Mouse (Mus musculus): ENCODE data around the gene Atxn1.

Gene Atxn1

DNA sequence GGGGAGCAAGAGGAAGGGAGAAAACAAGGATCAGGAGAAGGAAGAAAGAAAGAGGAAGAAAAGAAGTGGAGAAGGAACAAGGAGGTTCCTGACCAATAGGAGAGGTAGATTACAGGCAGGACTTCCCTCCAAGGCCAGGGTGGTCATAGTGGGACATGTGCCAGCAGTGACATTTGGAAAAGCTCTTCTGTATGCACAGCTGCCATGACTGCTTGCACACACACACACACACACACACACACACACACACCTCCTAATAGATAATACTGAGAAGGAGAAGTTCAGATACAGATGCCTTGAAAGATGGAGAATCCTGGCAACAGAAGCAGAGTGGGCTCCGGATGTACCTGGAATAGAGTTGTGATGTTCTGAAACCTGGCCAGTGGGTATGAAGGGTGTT, 189.3 kb downstream of the Atxn1 start:
- DNase-seq (ENCODE audit: low read depth): no peak

- no peak for DNase-seq (ENCODE audit: low read depth)
Observed at GRCm38 (mm10) chr13:45773381-45774168, 191.2 kb downstream of the Atxn1 start.

DNA sequence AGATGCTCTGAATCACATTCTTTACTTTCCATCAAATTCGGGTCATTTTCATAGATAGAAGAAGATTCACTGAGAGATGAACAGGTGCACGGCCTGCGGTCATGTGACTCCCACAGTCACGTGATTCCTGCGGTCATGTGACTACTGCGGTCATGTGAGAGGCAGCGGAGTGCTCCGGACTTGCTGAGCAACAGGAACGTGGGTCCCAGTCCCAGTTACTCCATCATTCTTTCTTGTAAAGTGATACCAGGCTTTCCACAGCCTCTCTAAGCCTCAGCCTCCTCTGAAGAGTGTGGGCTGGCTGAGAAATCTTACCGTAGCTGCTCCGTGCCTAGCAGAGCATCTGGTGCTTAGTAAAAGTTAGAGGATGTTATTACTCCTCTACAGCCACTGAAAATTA, 195.1 kb downstream of the Atxn1 start:
- no peak for DNase-seq (ENCODE audit: low read depth)

- no peak for DNase-seq (ENCODE audit: low read depth)
Observed at GRCm38 (mm10) chr13:45768250-45768649, 196.6 kb downstream of the Atxn1 start.

DNA sequence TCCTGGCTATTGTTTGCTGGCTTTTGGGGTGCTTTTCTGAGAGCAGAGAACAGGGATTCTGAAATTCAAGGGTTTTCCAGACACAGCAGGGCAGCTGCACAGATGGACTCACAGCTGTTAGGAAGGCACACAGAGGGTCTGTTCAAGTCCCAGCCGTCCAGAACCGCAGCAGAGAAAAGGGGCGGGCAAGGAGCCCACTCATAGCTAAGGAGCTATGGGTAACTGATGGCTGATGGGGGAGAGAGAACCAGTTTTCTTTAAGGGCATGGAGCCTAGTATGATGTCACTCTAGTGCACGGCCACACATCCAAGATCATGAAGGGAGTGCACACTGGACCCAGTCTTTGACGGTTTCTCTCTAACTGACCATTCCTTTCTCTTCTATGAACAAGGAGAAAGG, 200.5 kb downstream of the Atxn1 start:
- DNase-seq (ENCODE audit: low read depth): no peak

GRCm38 (mm10) chr13:45762278-45762677, 202.5 kb downstream of the Atxn1 start:
- DNase-seq (ENCODE audit: low read depth): no peak

- no peak for DNase-seq (ENCODE audit: low read depth)
Observed at GRCm38 (mm10) chr13:45754483-45754882, 210.3 kb downstream of the Atxn1 start.

DNA sequence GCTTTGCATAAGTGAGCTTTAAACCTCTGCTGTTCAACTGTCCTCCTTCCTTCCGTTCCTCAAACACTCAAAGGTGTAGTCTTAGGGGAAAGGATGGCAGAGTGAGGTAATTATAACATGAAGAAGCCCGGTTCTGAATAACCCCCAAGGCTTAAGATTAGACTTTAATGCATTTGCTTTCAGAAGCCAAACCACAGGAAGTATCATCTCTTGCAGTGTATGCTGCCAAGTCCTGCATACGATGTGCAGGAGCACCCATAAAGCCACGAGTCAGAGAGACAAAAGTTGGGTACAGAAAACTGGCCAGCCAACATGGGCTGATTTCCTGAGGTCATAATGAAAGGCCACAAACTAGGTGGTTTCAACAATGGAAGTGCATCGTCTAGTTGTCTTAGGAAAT, 212.3 kb downstream of the Atxn1 start:
- DNase-seq (ENCODE audit: low read depth): no peak

GRCm38 (mm10) chr13:45751231-45751630, 213.6 kb downstream of the Atxn1 start:
- no peak for DNase-seq (ENCODE audit: low read depth)

DNA sequence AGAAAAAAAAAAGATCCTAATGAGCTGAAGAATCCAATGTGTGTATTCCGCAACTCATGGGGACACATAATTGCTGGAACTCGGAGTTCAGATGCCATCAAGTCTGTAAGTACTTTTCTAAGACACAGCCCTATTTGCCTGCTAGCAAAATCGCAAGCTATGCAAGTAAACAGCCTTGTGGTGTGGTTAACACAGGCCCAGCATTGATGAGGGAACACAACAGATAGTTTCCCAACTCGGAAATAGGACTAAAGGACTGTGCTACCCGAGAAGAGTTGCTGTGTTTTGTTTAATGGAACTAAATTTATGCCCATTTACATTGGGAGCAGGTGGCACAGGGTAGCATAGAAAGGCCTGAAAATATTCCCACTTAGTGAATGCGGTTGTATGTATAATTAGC, 214.2 kb downstream of the Atxn1 start:
- DNase-seq (ENCODE audit: low read depth): no peak

DNA sequence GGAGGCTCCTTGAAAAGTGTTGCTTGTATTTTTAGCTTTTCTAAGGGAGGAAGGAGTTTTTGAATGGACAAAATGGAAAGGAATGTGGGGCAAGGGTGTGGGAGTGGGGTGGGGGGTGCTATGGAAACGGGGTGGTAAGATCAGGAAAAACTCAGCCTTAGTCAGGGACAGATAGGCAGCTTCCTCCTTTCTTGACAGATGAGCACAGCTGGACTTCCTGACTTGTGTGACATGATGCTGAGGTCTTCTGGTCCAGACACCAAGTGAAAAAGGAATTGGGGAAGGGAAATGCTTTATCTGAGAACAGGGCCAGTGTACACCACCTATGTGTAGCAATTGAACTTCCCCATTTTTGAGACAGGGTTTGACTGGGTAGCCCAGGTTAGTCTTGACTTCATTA, 214.9 kb downstream of the Atxn1 start:
- DNase-seq (ENCODE audit: low read depth): no peak

- no peak for DNase-seq (ENCODE audit: low read depth)
Observed at GRCm38 (mm10) chr13:45749222-45749621, 215.6 kb downstream of the Atxn1 start.

DNA sequence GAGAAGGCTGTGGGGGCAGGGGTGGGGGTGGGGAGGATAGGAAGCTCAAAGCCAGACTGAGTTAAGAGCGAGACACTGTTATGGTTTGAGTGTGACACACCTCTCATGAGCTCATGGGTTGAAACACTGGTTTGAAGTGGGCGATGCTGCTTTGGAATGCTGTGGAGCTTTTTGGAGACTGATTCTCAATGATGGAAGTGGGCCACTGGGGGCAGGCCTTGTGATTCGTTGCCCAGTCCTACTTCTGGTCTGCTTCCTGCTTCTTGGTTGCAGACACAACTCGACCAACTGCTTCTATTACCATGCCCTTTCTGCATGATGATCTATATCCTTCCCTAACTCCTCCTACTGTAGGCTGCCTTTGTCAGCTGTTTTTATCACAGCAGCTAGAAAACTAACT, 216.1 kb downstream of the Atxn1 start:
- no peak for DNase-seq (ENCODE audit: low read depth)

DNA sequence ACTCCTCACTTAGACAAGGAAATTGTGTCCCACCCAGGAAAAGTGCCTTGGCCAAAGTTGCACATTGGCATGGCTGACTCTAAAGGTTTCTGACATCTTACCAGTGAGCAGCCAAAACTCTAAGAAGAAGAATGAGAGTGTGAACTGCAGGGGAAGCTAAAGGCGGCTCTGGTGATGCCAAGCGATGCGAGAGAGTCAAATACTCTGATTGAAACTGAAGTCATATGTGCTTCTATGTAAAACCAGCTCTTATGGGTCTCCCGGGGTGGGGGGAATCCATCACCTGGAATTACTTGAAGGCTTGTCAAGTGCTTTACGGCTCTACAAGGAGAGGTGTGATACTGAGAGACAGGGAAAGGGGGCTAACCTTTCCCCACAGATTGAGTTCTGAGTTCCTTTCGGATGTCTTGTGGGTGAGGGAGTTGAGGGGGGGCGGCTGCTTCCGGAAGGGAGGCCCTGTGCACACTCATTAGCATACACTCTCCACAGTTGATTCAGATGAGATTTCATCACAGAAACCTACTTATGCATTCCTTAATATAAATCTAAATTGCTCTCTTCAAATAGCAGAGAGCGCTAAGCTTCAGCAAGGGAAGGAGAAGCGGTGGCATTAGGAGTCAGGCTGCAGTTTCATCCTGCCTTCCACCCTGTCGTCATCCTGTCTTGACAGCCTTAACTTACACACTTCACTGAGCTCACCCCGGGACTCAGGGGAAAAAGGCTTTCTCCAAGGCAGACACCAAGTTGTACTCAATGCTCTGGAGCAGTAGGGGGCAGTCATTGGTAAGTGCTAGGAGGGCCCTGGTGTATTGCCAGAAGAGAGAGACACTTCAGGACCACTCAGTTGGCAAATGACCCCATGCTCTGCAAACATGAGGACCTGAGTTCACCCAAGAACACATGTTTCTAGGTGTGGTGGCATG, 218.7 kb downstream of the Atxn1 start:
- DNase-seq (ENCODE audit: low read depth): no peak

DNA sequence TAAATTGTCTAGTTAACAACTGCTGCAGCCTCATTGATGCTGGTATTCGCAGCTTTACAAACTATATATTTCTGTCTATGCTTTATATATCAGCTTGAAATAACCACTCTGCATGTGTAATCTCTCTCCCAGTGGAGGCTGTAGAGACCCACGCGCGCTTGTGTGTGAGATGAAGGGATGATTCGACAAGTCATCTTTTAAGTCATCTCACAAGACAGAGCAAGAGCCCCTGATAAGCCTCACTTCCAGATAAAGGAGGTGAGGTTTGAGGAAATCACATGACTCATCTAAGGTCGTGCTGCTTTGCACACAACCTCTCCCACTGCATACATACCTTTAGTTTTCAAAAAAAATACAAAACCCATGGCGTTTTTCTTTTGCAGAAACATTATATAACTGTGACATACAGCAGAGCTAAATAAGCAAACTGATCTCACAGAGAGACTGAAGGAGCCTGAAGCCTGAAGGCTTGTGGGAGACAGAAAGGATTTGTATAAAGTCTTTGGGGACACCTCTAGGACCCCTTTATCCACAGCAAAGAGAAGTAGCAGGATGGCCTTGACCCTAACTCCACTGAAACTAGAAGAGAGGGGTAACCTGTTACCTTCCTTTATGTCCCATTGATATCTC, 219.9 kb downstream of the Atxn1 start:
- DNase-seq (ENCODE audit: low read depth): no peak

DNA sequence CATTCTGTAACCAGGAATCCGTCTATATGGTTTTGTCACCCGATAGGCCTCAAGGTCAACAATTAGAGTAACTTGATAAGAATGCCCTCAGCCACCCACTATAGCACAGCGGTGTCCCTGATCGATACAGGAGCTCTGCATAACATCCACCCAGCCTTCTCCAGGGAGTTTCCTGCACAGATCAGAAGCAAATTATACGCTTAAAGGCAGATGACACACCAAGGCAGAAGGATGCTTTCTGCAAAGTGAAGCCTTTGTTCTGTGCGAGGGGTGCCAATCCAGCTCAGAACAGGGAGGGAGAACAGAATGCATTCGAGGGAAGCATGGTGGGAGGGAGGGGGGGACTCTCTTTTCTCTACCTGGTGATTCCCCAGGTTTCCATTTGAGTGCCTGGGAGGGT, 221.0 kb downstream of the Atxn1 start:
- no peak for DNase-seq (ENCODE audit: low read depth)

- DNase-seq (ENCODE audit: low read depth): no peak
Observed at GRCm38 (mm10) chr13:45740369-45740768, 224.4 kb downstream of the Atxn1 start.

DNA sequence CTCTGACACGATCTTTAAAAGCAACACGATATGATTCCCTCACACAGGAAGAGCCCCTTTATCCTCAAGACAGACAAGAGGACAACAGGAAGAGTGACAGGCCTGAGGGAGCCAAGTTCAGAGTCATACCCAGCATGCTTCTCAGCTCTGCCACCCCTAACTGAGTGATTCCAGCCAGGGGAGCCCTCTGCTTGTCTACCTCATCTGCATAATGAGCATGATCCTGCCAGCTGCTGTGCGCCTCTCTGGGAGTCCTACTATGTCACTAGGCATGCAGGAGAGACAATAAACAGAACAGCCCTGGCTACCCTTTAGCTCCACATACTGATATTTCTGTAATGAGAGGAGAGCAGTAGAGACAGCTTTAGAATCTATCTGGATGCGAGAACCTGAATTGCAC, 228.6 kb downstream of the Atxn1 start:
- DNase-seq (ENCODE audit: low read depth): no peak

GRCm38 (mm10) chr13:45735802-45736201, 229.0 kb downstream of the Atxn1 start:
- no peak for DNase-seq (ENCODE audit: low read depth)

GRCm38 (mm10) chr13:45734531-45734930, 230.3 kb downstream of the Atxn1 start:
- no peak for DNase-seq (ENCODE audit: low read depth)

- no peak for DNase-seq (ENCODE audit: low read depth)
Observed at GRCm38 (mm10) chr13:45732590-45732989, 232.2 kb downstream of the Atxn1 start.

DNA sequence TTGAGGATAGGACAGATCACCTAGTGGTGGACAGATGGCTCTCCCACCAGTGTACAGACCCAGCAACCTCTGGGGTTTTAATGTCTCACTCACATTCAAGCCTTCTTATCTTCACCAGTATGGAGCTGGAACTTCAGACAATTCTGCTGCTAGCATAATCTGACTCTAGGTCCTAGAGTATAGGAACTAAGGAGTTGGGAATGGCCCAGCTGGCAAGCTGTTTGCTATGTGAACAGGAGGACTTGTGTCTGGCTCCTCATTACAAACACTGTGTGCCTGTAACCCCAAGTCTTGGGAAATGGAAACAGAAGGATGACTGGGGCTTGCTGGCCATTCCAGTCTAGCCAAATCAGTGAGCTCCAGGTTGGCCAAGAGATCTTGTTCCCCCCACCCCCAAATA, 237.9 kb downstream of the Atxn1 start:
- DNase-seq (ENCODE audit: low read depth): no peak

- no peak for DNase-seq (ENCODE audit: low read depth)
Observed at GRCm38 (mm10) chr13:45726181-45726580, 238.6 kb downstream of the Atxn1 start.

Data from c-Kit-positive CD71-positive TER-119-negative erythroid progenitor cells, embryonic 14.5 days (primary cell).